Mouse (Mus musculus): ENCODE results near the gene Cfap157.

Cfap157 gene

DNA sequence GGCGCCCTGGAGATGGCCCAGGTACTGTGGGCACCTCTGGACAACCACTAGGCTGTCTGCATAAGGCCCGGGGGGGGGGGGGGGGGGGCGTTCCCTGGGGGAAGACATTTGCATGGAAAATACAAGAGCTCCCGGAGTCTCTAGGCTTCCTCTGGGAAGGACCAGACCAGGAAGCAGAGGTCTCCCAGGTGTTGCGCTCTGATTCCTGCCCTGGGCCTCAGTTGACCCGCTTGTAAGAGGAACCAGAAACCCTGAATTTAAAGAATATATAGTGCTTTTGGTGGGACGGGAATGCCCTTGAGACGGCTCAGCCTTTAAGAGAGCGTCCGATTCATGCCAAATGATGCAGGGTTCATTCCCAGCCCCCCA is 32.6 kb downstream of the Cfap157 start:
- DNase-seq (ENCODE audit: inconsistent age in 2 of 2, low spot score in 1 of 2), result no peak

- peak; percentile 87 to 94 for DNase-seq (ENCODE audit: inconsistent age in 2 of 2, low spot score in 1 of 2)
Observed at GRCm38 (mm10) chr2:32750887-32751664, 33.2 kb downstream of the Cfap157 start.

- no peak for DNase-seq (ENCODE audit: inconsistent age in 2 of 2, low spot score in 1 of 2)
Observed at GRCm38 (mm10) chr2:32750199-32750598, 34.0 kb downstream of the Cfap157 start.

DNA sequence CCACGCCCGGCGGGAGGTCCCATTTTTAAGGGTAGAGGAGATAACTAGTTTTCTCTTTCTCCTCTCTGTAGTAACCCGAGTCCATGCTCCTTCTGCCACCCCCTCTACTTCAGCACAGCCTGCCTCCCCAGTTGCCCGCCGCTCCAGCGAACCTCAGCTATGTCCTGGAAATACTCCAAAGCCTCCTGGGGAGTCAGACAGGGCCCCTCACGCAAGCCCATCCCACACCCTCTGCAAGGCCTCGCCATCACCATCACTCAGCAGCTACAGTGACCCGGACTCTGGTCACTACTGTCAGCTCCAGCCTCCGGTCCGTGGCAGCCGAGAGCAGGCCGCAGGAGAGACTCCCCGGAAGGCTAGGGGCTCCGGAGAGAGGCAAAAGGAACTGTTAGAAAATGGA is 35.1 kb downstream of the Cfap157 start:
- no peak for DNase-seq (ENCODE audit: inconsistent age in 2 of 2, low spot score in 1 of 2)

GRCm38 (mm10) chr2:32744272-32744982 is 39.8 kb downstream of the Cfap157 start:
- no peak for DNase-seq (ENCODE audit: inconsistent age in 2 of 2, low spot score in 1 of 2)

- DNase-seq (ENCODE audit: inconsistent age in 2 of 2, low spot score in 1 of 2), result no peak
Observed at GRCm38 (mm10) chr2:32742173-32742531, 42.1 kb downstream of the Cfap157 start.

DNA sequence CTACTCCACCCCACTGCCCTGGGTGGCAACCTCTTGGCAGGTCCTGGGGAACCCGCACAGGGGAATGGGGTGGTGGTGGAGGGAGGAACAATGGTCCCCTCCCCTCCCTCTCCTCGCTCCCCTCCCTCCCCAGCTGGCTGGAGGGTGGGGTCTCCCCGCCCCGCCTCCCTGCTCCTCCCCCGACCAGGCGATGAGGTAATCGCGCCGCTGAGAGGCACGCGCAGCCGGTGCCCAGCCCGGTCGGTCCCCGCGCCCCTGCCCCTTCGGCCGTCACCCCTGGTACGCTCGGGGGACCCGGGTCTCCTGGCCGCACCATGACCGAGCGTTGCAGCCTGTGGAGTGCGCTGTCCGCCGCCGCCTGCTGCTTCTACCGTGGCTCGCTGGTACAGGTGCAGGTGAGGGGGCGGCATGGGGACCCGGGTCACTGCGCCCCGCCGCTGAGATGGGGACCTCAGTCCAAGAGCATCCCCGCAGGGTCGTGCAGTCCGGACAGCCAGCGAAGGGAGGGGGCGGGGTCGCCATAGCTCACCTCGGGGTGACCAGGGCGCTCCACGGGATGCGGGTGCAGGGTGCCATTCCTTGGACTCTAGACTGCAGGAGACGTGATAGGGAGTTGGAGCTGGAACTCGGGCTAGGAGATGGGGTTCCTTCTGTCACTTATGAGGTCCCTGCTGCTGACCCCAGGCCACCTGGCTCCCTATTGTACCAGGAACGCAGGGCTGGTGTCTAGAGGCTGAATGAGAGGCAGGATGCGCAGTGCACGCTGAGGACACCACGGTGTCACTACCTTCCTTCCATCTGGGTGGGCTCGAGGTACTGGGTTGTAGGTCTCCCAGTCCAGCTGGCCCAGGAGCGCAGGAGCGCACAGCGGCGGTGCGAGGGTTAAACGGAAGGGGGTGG is 42.7 kb downstream of the Cfap157 start:
- peak; percentile 54 to 60 for DNase-seq (ENCODE audit: inconsistent age in 2 of 2, low spot score in 1 of 2)

DNA sequence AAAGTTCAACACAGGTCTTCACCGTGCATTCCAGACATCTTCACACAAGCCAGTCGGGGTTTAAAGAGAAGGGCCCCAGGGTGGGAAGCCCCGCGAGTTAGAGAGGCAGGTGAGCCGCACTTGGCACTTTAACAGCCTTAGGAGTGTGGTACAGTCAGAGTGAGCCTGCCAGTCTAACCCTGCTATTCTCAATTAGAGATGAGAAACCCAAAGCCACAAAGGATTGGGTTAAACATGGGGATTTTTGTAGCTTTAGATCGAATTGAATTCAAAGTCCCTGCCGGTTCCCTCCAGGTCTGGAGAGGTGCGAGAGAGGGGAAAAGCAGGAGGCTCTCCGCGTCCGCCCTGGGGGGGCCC is 43.3 kb downstream of the Cfap157 start, which contains the start of gene 6330409D20Rik:
Gene 6330409D20Rik (minus strand): TSS at position 101 of the 357 bp plus-strand sequence.
- no peak for DNase-seq (ENCODE audit: inconsistent age in 2 of 2, low spot score in 1 of 2)

DNA sequence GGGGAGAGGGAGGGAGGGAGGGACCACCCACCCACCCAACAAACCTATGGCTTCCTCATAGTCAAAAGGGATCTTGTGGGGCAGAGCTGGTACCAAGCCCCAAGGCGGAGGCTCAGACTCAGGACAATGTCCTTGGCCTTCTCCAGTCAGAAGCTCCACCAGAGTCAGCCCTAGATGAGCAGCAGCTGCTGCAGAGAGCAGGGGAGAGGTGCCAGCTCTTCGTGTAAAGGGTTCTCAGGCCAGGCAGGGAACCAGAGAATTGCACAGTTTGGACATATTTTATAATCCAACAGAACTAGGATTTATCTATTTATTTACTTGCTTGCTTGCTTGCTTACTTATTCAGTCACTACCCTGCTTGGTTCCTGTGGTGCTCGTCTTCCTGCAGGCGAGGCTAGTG is 44.9 kb downstream of the Cfap157 start:
- peak; percentile 53 to 67 for DNase-seq (ENCODE audit: inconsistent age in 2 of 2, low spot score in 1 of 2)

GRCm38 (mm10) chr2:32737008-32737407 is 47.2 kb downstream of the Cfap157 start:
- DNase-seq (ENCODE audit: inconsistent age in 2 of 2, low spot score in 1 of 2), result no peak

DNA sequence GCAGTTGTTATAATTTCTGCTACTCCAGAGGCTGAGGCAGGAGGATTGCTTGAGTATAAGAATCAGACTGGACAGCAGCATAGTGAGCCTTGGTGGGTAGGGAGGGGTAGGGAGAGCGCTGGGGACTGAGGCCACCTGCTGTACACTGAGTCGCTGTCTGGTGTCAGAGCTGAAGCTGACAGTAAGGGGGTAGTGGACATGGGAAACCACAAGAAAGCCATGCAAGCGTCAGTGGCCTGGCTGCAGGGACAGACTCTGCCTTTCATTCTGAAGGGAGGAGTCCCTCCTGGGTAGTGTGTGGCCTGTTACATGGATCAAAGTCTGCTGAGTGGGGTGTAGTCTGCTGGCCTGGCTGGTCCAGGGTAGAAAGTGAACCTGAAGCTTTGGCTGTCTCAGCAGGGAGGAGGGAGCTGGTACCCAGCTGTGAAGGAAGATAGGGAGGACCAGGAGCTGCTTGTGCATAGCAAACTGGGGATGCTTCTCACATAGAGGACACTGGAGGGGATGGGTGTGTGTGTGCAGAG is 47.9 kb downstream of the Cfap157 start:
- no peak for DNase-seq (ENCODE audit: inconsistent age in 2 of 2, low spot score in 1 of 2)

GRCm38 (mm10) chr2:32734933-32735332 is 49.3 kb downstream of the Cfap157 start:
- peak; percentile 71 to 76 for DNase-seq (ENCODE audit: inconsistent age in 2 of 2, low spot score in 1 of 2)

DNA sequence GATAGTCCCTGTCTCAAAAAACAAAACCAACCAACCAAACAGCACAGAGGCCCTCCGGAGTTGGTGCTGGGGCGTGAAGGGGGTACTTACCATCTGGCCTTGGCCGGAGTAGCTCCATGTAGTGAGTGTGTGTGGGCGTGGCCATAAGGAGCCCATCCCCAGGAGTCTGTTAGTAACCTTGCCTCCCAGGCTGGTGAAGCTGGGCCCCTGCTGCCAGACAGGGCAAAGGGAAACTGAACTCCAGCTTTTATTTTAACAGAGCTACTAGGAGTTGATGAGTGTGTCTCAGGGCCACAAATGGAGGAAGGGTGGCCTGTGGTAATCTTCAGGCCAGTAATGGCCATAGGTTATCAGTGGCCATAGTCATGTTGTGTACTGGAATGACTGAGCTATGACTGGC is 49.7 kb downstream of the Cfap157 start:
- DNase-seq (ENCODE audit: inconsistent age in 2 of 2, low spot score in 1 of 2), result peak in 1 of 2 experiments; percentile 48

DNA sequence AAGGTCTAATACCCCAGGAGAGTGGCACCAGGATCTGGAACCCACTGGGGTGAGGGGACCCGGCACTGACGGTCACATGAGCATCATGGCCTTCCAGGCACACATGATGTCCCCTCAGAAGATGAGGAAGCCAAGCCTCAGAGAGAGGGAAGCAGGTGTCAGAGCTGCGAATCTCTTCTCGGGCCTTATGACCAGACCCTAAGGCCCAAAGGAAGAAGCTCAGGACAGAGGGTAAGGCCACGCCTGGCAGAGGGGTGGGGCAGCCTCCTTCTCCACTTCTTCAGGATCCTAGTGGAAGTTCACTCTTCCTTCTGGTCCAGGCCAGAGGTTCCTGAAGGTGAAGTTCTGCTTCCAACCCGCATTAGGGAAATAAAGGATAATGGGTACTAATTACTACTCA is 51.5 kb downstream of the Cfap157 start:
- DNase-seq (ENCODE audit: inconsistent age in 2 of 2, low spot score in 1 of 2), result no peak

GRCm38 (mm10) chr2:32731911-32732310 is 52.3 kb downstream of the Cfap157 start:
- DNase-seq (ENCODE audit: inconsistent age in 2 of 2, low spot score in 1 of 2), result no peak

DNA sequence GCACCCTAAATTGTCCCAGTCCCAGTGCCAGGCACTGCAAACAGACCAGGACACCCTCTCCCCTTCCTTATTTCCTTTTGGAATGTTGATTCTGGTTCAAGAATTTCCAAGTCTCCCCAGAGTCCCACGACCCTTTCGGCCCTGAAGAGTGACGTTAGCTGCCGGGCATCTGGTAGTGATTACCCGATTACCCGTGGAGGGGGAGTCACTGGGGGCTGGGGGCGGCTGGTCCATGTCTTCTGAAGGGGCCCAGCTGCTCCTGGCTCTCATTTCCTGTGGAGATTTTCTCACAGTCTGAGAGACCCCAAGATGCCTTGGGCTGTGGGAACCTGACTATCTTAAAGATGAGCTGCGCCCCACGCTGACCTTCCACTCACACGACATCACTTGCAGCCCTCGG is 53.4 kb downstream of the Cfap157 start:
- DNase-seq (ENCODE audit: inconsistent age in 2 of 2, low spot score in 1 of 2), result no peak

DNA sequence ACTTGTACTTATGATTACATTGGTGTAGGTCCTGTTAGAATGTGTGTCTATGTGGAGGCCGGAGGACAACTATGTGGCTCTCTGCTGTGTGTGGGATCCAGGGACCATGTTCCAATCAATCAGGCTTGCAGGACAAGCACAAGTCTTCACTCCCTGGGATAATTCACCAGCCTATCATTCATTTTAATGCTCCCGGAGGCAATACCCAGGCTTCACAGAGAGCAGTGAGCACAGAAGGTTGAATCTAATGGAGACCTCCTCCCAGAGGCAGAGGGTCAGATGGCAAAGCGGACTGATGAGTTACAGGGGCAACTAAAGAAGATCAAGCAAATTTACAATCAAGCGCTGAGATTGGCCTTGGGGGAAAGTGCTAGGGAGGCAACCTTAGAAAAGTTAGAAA is 54.7 kb downstream of the Cfap157 start:
- DNase-seq (ENCODE audit: inconsistent age in 2 of 2, low spot score in 1 of 2), result no peak

GRCm38 (mm10) chr2:32728463-32728862 is 55.8 kb downstream of the Cfap157 start:
- peak; percentile 74 to 82 for DNase-seq (ENCODE audit: inconsistent age in 2 of 2, low spot score in 1 of 2)

GRCm38 (mm10) chr2:32727435-32727834 is 56.8 kb downstream of the Cfap157 start:
- peak; percentile 95 to 97 for DNase-seq (ENCODE audit: inconsistent age in 2 of 2, low spot score in 1 of 2)
